Mouse (Mus musculus) lung, embryonic 14.5 days (tissue): ENCODE results near the gene Prkcz. TPM values are rescaled to one million over a fixed set of nuclear protein-coding genes. Genes with fewer than 3 reads are reported as not detected.
A peak's percentile ranks its signal among the peaks of the same experiment; 100 is the strongest.

Source experiments
- ATAC-seq: fragments of 200-750 bp; cut with Nextera tagmentation; 2 replicates; pipeline ENCODE4 v1.8.0; 2017; ENCODE audit warnings: mild to moderate bottlenecking, moderate TSS enrichment, moderate library complexity; ENCODE audit not compliant: insufficient read depth
- DNase-seq: peaks from one replicate; pipeline ENCODE4 v3.0.0-alpha.2; 2015
- H3K27ac ChIP-seq: fragments of 300-500 bp; sonication (generic); 2 replicates; pipeline ENCODE4 v1.5.1; 2014; ENCODE audit warnings: low read depth, mild to moderate bottlenecking, moderate library complexity
- H3K27me3 ChIP-seq: fragments of 300-500 bp; sonication (generic); 2 replicates; pipeline ENCODE4 v1.6.1; 2014; ENCODE audit warnings: low read length, control low read depth; ENCODE audit not compliant: insufficient read depth
- H3K36me3 ChIP-seq: fragments of 300-500 bp; sonication (generic); 2 replicates; pipeline ENCODE4 v1.6.1; 2014; ENCODE audit warnings: control low read depth; ENCODE audit not compliant: insufficient read depth
- H3K4me1 ChIP-seq: fragments of 300-500 bp; sonication (generic); 2 replicates; pipeline ENCODE4 v1.6.1; 2014; ENCODE audit warnings: antibody characterized with exemption, control low read depth; ENCODE audit not compliant: insufficient read depth
- H3K4me2 ChIP-seq: fragments of 300-500 bp; sonication (generic); 2 replicates; pipeline ENCODE4 v1.6.1; 2014; ENCODE audit warnings: mild to moderate bottlenecking
- H3K4me3 ChIP-seq: fragments of 300-500 bp; sonication (generic); 2 replicates; pipeline ENCODE4 v1.5.1; 2014; ENCODE audit warnings: low read depth, low read length
- H3K9ac ChIP-seq: fragments of 300-500 bp; sonication (generic); 2 replicates; pipeline ENCODE4 v1.6.1; 2014
- H3K9me3 ChIP-seq: fragments of 300-500 bp; sonication (generic); 2 replicates; pipeline ENCODE4 v1.6.1; 2016; ENCODE audit warnings: low read depth, low read length, control low read depth
- CTCF ChIP-seq: IDR thresholded peaks from 2 replicates; pipeline ENCODE4 v1.5.1; 2016; ENCODE audit warnings: antibody characterized with exemption, low read depth
- WGBS: fragments of 180-500 bp; shearing (Covaris S2); extraction: QIAGEN DNeasy Blood & Tissue Kit; methylation state at CpG from one replicate; pipeline ENCODE4 v1.1.7; 2014; 5-methylcytosine and 5-hydroxymethylcytosine counted together
- polyA plus RNA-seq: library from polyadenylated mRNA; unstranded; fragments of >200 nt; fragmentation: Nextera tagmentation; extraction: Ambion mirVana; gene quantifications from 2 replicates; pipeline ENCODE4 v1.2.1, GENCODE M21; 2014

Gene Prkcz
- polyA plus RNA-seq, 1 experiment from 2014 or later = 12.7 TPM

GRCm38 (mm10) chr4:155308068-155308467, 53.1 kb downstream of the Prkcz start:
- H3K36me3 ChIP-seq = no peaks in the 10 kb centered on the region
- no peak overlapping the region for H3K4me3 ChIP-seq
- 0 out of 2 replicates have a peak overlapping the region, but pooled peaks have one; percentile 13 for H3K9ac ChIP-seq
- DNase-seq (peak; percentile 97), ATAC-seq (peak; percentile 89)
- no peak overlapping the region for H3K27ac ChIP-seq
- peaks cover 4% of the 10 kb centered on the region; the same call in 1 of the 2 replicates for H3K4me1 ChIP-seq
- peak; percentile 95 for TF ChIP-seq CTCF
- no peaks in the 10 kb centered on the region for H3K27me3 ChIP-seq
- under 1% methylated on average over 11 of the region's 11 CpGs for WGBS
- H3K4me2 ChIP-seq = peak overlapping the region; percentile 34
- no peaks in the 10 kb centered on the region for H3K9me3 ChIP-seq

- Histone ChIP-seq H3K27ac (no peak overlapping the region), H3K4me1 (peaks cover 4% of the 10 kb centered on the region; the same call in 1 of the 2 replicates), H3K36me3 (no peaks in the 10 kb centered on the region), H3K27me3 (no peaks in the 10 kb centered on the region), H3K4me2 (peak overlapping the region; percentile 34), H3K9ac (0 out of 2 replicates have a peak overlapping the region, but pooled peaks have one; percentile 13), H3K9me3 (no peaks in the 10 kb centered on the region), H3K4me3 (no peak overlapping the region)
- DNase-seq (no peak), ATAC-seq (peak; percentile 23; the same call in 1 of the 2 replicates)
- TF ChIP-seq CTCF = no peak
- 71% methylated on average over 5 of the region's 5 CpGs for WGBS
Measured at GRCm38 (mm10) chr4:155307591-155307990, 53.6 kb downstream of the Prkcz start.

GRCm38 (mm10) chr4:155306356-155307242, 54.6 kb downstream of the Prkcz start:
- ATAC-seq = no peak
- 42% methylated on average over 24 of the region's 24 CpGs for WGBS

GRCm38 (mm10) chr4:155305531-155306031, 55.6 kb downstream of the Prkcz start:
- TF ChIP-seq CTCF = no peak
- H3K9ac ChIP-seq = no peak overlapping the region
- 54% methylated on average over 8 of the region's 8 CpGs for WGBS
- H3K4me2 ChIP-seq = no peak overlapping the region
- ATAC-seq = no peak
- no peaks in the 10 kb centered on the region for H3K27me3 ChIP-seq
- no peaks in the 10 kb centered on the region for H3K36me3 ChIP-seq
- no peaks in the 10 kb centered on the region for H3K9me3 ChIP-seq
- no peak for DNase-seq
- H3K4me1 ChIP-seq = peaks cover 4% of the 10 kb centered on the region; the same call in 1 of the 2 replicates
- H3K27ac ChIP-seq = no peak overlapping the region
- H3K4me3 ChIP-seq = no peak overlapping the region

More at GRCm38 (mm10) chr4:155306356-155307242, 54.6 kb downstream of the Prkcz start:
- no peak overlapping the region for H3K4me3 ChIP-seq
- no peaks in the 10 kb centered on the region for H3K9me3 ChIP-seq
- no peak for TF ChIP-seq CTCF
- no peak for DNase-seq
- H3K36me3 ChIP-seq = no peaks in the 10 kb centered on the region
- H3K4me1 ChIP-seq = peaks cover 4% of the 10 kb centered on the region; the same call in 1 of the 2 replicates
- no peaks in the 10 kb centered on the region for H3K27me3 ChIP-seq
- no peak overlapping the region for H3K27ac ChIP-seq
- H3K4me2 ChIP-seq = no peak overlapping the region
- H3K9ac ChIP-seq = no peak overlapping the region

GRCm38 (mm10) chr4:155304508-155305096, 56.6 kb downstream of the Prkcz start:
- Histone ChIP-seq H3K36me3 (no peaks in the 10 kb centered on the region), H3K4me3 (no peak overlapping the region), H3K27me3 (no peaks in the 10 kb centered on the region), H3K4me2 (no peak overlapping the region), H3K9me3 (no peaks in the 10 kb centered on the region), H3K27ac (no peak overlapping the region), H3K4me1 (peaks cover 4% of the 10 kb centered on the region; the same call in 1 of the 2 replicates), H3K9ac (no peak overlapping the region)
- ATAC-seq (no peak), DNase-seq (no peak)
- no peak for TF ChIP-seq CTCF
- 76% methylated on average over 7 of the region's 7 CpGs for WGBS

- ATAC-seq (no peak), DNase-seq (no peak)
- H3K36me3 ChIP-seq = no peaks in the 10 kb centered on the region
- no peak overlapping the region for H3K27ac ChIP-seq
- no peak for TF ChIP-seq CTCF
- no peak overlapping the region for H3K4me2 ChIP-seq
- H3K4me1 ChIP-seq = peaks cover 1% of the 10 kb centered on the region; the same call in 1 of the 2 replicates
- no peak overlapping the region for H3K9ac ChIP-seq
- no peaks in the 10 kb centered on the region for H3K9me3 ChIP-seq
- H3K4me3 ChIP-seq = no peak overlapping the region
- WGBS = 64% methylated on average over 4 of the region's 4 CpGs
- H3K27me3 ChIP-seq = no peaks in the 10 kb centered on the region
Measured at GRCm38 (mm10) chr4:155301965-155302364, 59.2 kb downstream of the Prkcz start.

GRCm38 (mm10) chr4:155301098-155301447, 60.1 kb downstream of the Prkcz start:
- no peaks in the 10 kb centered on the region for H3K27me3 ChIP-seq
- no peak for DNase-seq
- no peak overlapping the region for H3K9ac ChIP-seq
- WGBS = 83% methylated on average over 7 of the region's 7 CpGs
- no peak overlapping the region for H3K27ac ChIP-seq
- no peak for TF ChIP-seq CTCF
- H3K4me1 ChIP-seq = no peaks in the 10 kb centered on the region
- H3K9me3 ChIP-seq = no peaks in the 10 kb centered on the region
- no peak overlapping the region for H3K4me3 ChIP-seq
- no peak for ATAC-seq
- no peak overlapping the region for H3K4me2 ChIP-seq
- H3K36me3 ChIP-seq = no peaks in the 10 kb centered on the region
